Mouse (Mus musculus) hindbrain, embryonic 15.5 days (tissue): ENCODE results near the gene Mad1l1. TPM values are rescaled to one million over a fixed set of nuclear protein-coding genes. Genes with fewer than 3 reads are reported as not detected.

Experiments used
- ATAC-seq: fragments of 200-750 bp; cut with Nextera tagmentation; 2 replicates; pipeline ENCODE4 v1.8.0; 2017; ENCODE audit warnings: low read depth, moderate number of reproducible peaks, moderate TSS enrichment; ENCODE audit not compliant: low FRiP score
- H3K27ac ChIP-seq: fragments of 300-500 bp; sonication (generic); replicated peaks from 2 replicates; pipeline ENCODE4 v1.5.1; 2015; ENCODE audit warnings: mild to moderate bottlenecking, inconsistent platforms
- H3K27me3 ChIP-seq: fragments of 300-500 bp; sonication (generic); 2 replicates; pipeline ENCODE4 v1.6.1; 2015; ENCODE audit warnings: control low read depth, inconsistent platforms
- H3K36me3 ChIP-seq: fragments of 300-500 bp; sonication (generic); 2 replicates; pipeline ENCODE4 v1.6.1; 2015; ENCODE audit warnings: control low read depth, inconsistent platforms
- H3K4me1 ChIP-seq: fragments of 300-500 bp; sonication (generic); replicated peaks from 2 replicates; pipeline ENCODE4 v1.6.1; 2015; ENCODE audit warnings: control low read depth, inconsistent platforms
- H3K4me2 ChIP-seq: fragments of 300-500 bp; sonication (generic); 2 replicates; pipeline ENCODE4 v1.6.1; 2015; ENCODE audit warnings: moderate library complexity, mild to moderate bottlenecking, inconsistent platforms
- H3K4me3 ChIP-seq: fragments of 300-500 bp; sonication (generic); 2 replicates; pipeline ENCODE4 v1.5.1; 2015; ENCODE audit warnings: mild to moderate bottlenecking, inconsistent platforms
- H3K9ac ChIP-seq: fragments of 300-500 bp; sonication (generic); 2 replicates; pipeline ENCODE4 v1.6.1; 2015; ENCODE audit warnings: inconsistent platforms
- H3K9me3 ChIP-seq: fragments of 300-500 bp; sonication (generic); 2 replicates; pipeline ENCODE4 v1.6.1; 2016; ENCODE audit warnings: control low read depth, inconsistent platforms
- WGBS: fragments of 180-500 bp; shearing (Covaris S2); methylation state at CpG from one replicate; pipeline ENCODE4 v1.1.7; 2015; 5-methylcytosine and 5-hydroxymethylcytosine counted together
- polyA plus RNA-seq: library from polyadenylated mRNA; unstranded; fragments of >200 nt; fragmentation: Nextera tagmentation; extraction: Ambion mirVana; gene quantifications from 2 replicates; pipeline ENCODE4 v1.2.1, GENCODE M21; 2015

Gene Mad1l1
- polyA plus RNA-seq, 1 experiment from 2014 or later: 33.1 TPM

GRCm38 (mm10) chr5:140349882-140350281 lies 28.5 kb upstream of the Mad1l1 start:
- ATAC-seq: no peak
- Histone ChIP-seq H3K36me3 (peaks cover 28% of the 10 kb centered on the region), H3K27me3 (no peaks in the 10 kb centered on the region), H3K4me2 (no peak overlapping the region), H3K4me1 (no peaks in the 10 kb centered on the region), H3K27ac (no peak overlapping the region), H3K9ac (no peak overlapping the region), H3K9me3 (no peaks in the 10 kb centered on the region), H3K4me3 (no peak overlapping the region)
- WGBS: 96% methylated on average over 9 of the region's 9 CpGs

- H3K4me1 ChIP-seq: no peaks in the 10 kb centered on the region
- H3K4me2 ChIP-seq: no peak overlapping the region
- H3K4me3 ChIP-seq: no peak overlapping the region
- no peaks in the 10 kb centered on the region for H3K9me3 ChIP-seq
- no peaks in the 10 kb centered on the region for H3K27me3 ChIP-seq
- 88% methylated on average over 1 of the region's 1 CpGs for WGBS
- no peak for ATAC-seq
- H3K27ac ChIP-seq: no peak overlapping the region
- H3K36me3 ChIP-seq: peaks cover 16% of the 10 kb centered on the region; the same call in 1 of the 2 replicates
- H3K9ac ChIP-seq: no peak overlapping the region
These were observed 24.7 kb upstream of the Mad1l1 start for GRCm38 (mm10) chr5:140346050-140346449.

- Histone ChIP-seq H3K9ac (no peak overlapping the region), H3K36me3 (peaks cover 22% of the 10 kb centered on the region; the same call in 1 of the 2 replicates), H3K4me1 (no peaks in the 10 kb centered on the region), H3K27ac (no peak overlapping the region), H3K27me3 (no peaks in the 10 kb centered on the region), H3K9me3 (no peaks in the 10 kb centered on the region), H3K4me3 (no peak overlapping the region), H3K4me2 (no peak overlapping the region)
- WGBS: 93% methylated on average over 4 of the region's 4 CpGs
- ATAC-seq: no peak
These were observed 23.9 kb upstream of the Mad1l1 start for GRCm38 (mm10) chr5:140345244-140345643.

GRCm38 (mm10) chr5:140342880-140343279 lies 21.5 kb upstream of the Mad1l1 start:
- Histone ChIP-seq H3K27me3 (no peaks in the 10 kb centered on the region), H3K9me3 (no peaks in the 10 kb centered on the region), H3K4me3 (no peak overlapping the region), H3K4me2 (no peak overlapping the region), H3K36me3 (peaks cover 38% of the 10 kb centered on the region), H3K27ac (no peak overlapping the region), H3K4me1 (no peaks in the 10 kb centered on the region), H3K9ac (no peak overlapping the region)
- ATAC-seq: no peak
- WGBS: 87% methylated on average over 4 of the region's 4 CpGs

GRCm38 (mm10) chr5:140339836-140340235 lies 18.5 kb upstream of the Mad1l1 start:
- no peak overlapping the region for H3K27ac ChIP-seq
- no peak overlapping the region for H3K4me2 ChIP-seq
- 95% methylated on average over 3 of the region's 3 CpGs for WGBS
- no peaks in the 10 kb centered on the region for H3K27me3 ChIP-seq
- no peaks in the 10 kb centered on the region for H3K9me3 ChIP-seq
- peaks cover 34% of the 10 kb centered on the region for H3K36me3 ChIP-seq
- ATAC-seq: no peak
- no peak overlapping the region for H3K9ac ChIP-seq
- no peaks in the 10 kb centered on the region for H3K4me1 ChIP-seq
- H3K4me3 ChIP-seq: no peak overlapping the region

GRCm38 (mm10) chr5:140338779-140339178 lies 17.4 kb upstream of the Mad1l1 start:
- Histone ChIP-seq H3K27me3 (no peaks in the 10 kb centered on the region), H3K9ac (no peak overlapping the region), H3K4me2 (no peak overlapping the region), H3K4me3 (no peak overlapping the region), H3K4me1 (no peaks in the 10 kb centered on the region), H3K36me3 (peaks cover 27% of the 10 kb centered on the region), H3K9me3 (no peaks in the 10 kb centered on the region), H3K27ac (no peak overlapping the region)
- 97% methylated on average over 4 of the region's 4 CpGs for WGBS
- ATAC-seq: no peak

- ATAC-seq: no peak
- Histone ChIP-seq H3K9ac (no peak overlapping the region), H3K4me3 (no peak overlapping the region), H3K27me3 (no peaks in the 10 kb centered on the region), H3K27ac (no peak overlapping the region), H3K4me2 (no peak overlapping the region), H3K9me3 (no peaks in the 10 kb centered on the region), H3K4me1 (peaks cover 4% of the 10 kb centered on the region), H3K36me3 (peaks cover 27% of the 10 kb centered on the region)
- 76% methylated on average over 1 of the region's 1 CpGs for WGBS
These were observed 15.3 kb upstream of the Mad1l1 start for GRCm38 (mm10) chr5:140336680-140337079.

GRCm38 (mm10) chr5:140333631-140334030 lies 12.3 kb upstream of the Mad1l1 start:
- no peaks in the 10 kb centered on the region for H3K27me3 ChIP-seq
- H3K9me3 ChIP-seq: no peaks in the 10 kb centered on the region
- peaks cover 5% of the 10 kb centered on the region; the same call in 1 of the 2 replicates for H3K36me3 ChIP-seq
- H3K9ac ChIP-seq: no peak overlapping the region
- H3K4me1 ChIP-seq: peaks cover 15% of the 10 kb centered on the region
- ATAC-seq: no peak
- WGBS: 20% methylated on average over 2 of the region's 2 CpGs
- no peak overlapping the region for H3K4me3 ChIP-seq
- H3K4me2 ChIP-seq: no peak overlapping the region
- no peak overlapping the region for H3K27ac ChIP-seq

- Histone ChIP-seq H3K27me3 (no peaks in the 10 kb centered on the region), H3K4me3 (no peak overlapping the region), H3K9ac (no peak overlapping the region), H3K27ac (no peak overlapping the region), H3K4me2 (peak overlapping the region; percentile 91; the same call in 1 of the 2 replicates), H3K9me3 (no peaks in the 10 kb centered on the region), H3K4me1 (peaks cover 15% of the 10 kb centered on the region), H3K36me3 (peaks cover 12% of the 10 kb centered on the region; the same call in 1 of the 2 replicates)
- no peak for ATAC-seq
- WGBS: 68% methylated on average over 4 of the region's 4 CpGs
These were observed 11.2 kb upstream of the Mad1l1 start for GRCm38 (mm10) chr5:140332519-140332918.

GRCm38 (mm10) chr5:140331615-140332512 lies 10.5 kb upstream of the Mad1l1 start, which contains the start of gene Mrm2:
TSS of gene Mrm2 (minus strand) at chr5:140331898.
- Histone ChIP-seq H3K27me3 (no peaks in the 10 kb centered on the region), H3K36me3 (peaks cover 14% of the 10 kb centered on the region; the same call in 1 of the 2 replicates), H3K4me1 (peaks cover 15% of the 10 kb centered on the region), H3K9me3 (no peaks in the 10 kb centered on the region), H3K27ac (peak within 1 kb of the TSS; percentile 80), H3K9ac (peak within 1 kb of the TSS; percentile 60), H3K4me2 (peak within 1 kb of the TSS; percentile 91), H3K4me3 (peak within 1 kb of the TSS; percentile 51)
- 1% methylated on average over 39 of the region's 39 CpGs for WGBS
- peak; percentile 78 for ATAC-seq

- Histone ChIP-seq H3K4me3 (no peak overlapping the region), H3K9ac (no peak overlapping the region), H3K9me3 (no peaks in the 10 kb centered on the region), H3K36me3 (peaks cover 14% of the 10 kb centered on the region; the same call in 1 of the 2 replicates), H3K27ac (no peak overlapping the region), H3K4me2 (no peak overlapping the region), H3K4me1 (peaks cover 16% of the 10 kb centered on the region), H3K27me3 (no peaks in the 10 kb centered on the region)
- no peak for ATAC-seq
- WGBS: 95% methylated on average over 5 of the region's 5 CpGs
These were observed 2.7 kb upstream of the Mad1l1 start for GRCm38 (mm10) chr5:140324058-140324457.

- ATAC-seq: no peak
- Histone ChIP-seq H3K27me3 (no peaks in the 10 kb centered on the region), H3K4me3 (peak overlapping the region; percentile 84), H3K36me3 (0 out of 2 replicates have a peak, but pooled peaks cover 2% of the 10 kb centered on the region), H3K4me1 (peaks cover 16% of the 10 kb centered on the region), H3K9ac (peak overlapping the region; percentile 91), H3K27ac (peak overlapping the region; percentile 78), H3K4me2 (peak overlapping the region; percentile 84), H3K9me3 (no peaks in the 10 kb centered on the region)
- WGBS: 1% methylated on average over 17 of the region's 17 CpGs
These were observed 614 bp upstream of the Mad1l1 start for GRCm38 (mm10) chr5:140321756-140322575.
